Mouse (Mus musculus) heart, embryonic 16.5 days (tissue): ENCODE results near the gene Abat. TPM values are rescaled to one million over a fixed set of nuclear protein-coding genes. Genes with fewer than 3 reads are reported as not detected.
"Not testable (repeated sequence)": the region's sequence is repeated elsewhere in the genome, so short reads cannot be mapped to it uniquely, and the experiment has no call there.

Source experiments
- ATAC-seq: fragments of 200-750 bp; cut with Nextera tagmentation; replicated peaks from 2 replicates; pipeline ENCODE4 v1.8.0; 2017; ENCODE audit warnings: moderate number of reproducible peaks; ENCODE audit not compliant: insufficient read depth, low FRiP score; ENCODE audit errors: extremely low read depth
- H3K27ac ChIP-seq: fragments of 300-500 bp; sonication (generic); 2 replicates; pipeline ENCODE4 v1.5.1; 2014; ENCODE audit warnings: mild to moderate bottlenecking, low read length, control low read depth, moderate library complexity
- H3K27me3 ChIP-seq: fragments of 300-500 bp; sonication (generic); 2 replicates; pipeline ENCODE4 v1.6.1; 2014; ENCODE audit warnings: low read length, mixed read lengths; ENCODE audit not compliant: control insufficient read depth, insufficient read depth
- H3K36me3 ChIP-seq: fragments of 300-500 bp; sonication (generic); 2 replicates; pipeline ENCODE4 v1.6.1; 2014; ENCODE audit not compliant: control insufficient read depth, insufficient read depth
- H3K4me1 ChIP-seq: fragments of 300-500 bp; sonication (generic); 2 replicates; pipeline ENCODE4 v1.6.1; 2014; ENCODE audit warnings: low read length, mixed read lengths; ENCODE audit not compliant: control insufficient read depth, insufficient read depth
- H3K4me2 ChIP-seq: fragments of 300-500 bp; sonication (generic); 2 replicates; pipeline ENCODE4 v1.6.1; 2014; ENCODE audit warnings: low read depth, mild to moderate bottlenecking, control low read depth, low read length
- H3K4me3 ChIP-seq: fragments of 300-500 bp; sonication (generic); 2 replicates; pipeline ENCODE4 v1.5.1; 2014; ENCODE audit warnings: mild to moderate bottlenecking, control low read depth, low read length
- H3K9ac ChIP-seq: fragments of 300-500 bp; sonication (generic); 2 replicates; pipeline ENCODE4 v1.6.1; 2014; ENCODE audit warnings: low read length, control low read depth
- H3K9me3 ChIP-seq: fragments of 300-500 bp; sonication (generic); replicated peaks from 2 replicates; pipeline ENCODE4 v1.6.1; 2016; ENCODE audit warnings: low read length; ENCODE audit not compliant: control insufficient read depth
- WGBS: fragments of 180-500 bp; shearing (Covaris S2); extraction: QIAGEN DNeasy Blood & Tissue Kit; methylation state at CpG from one replicate; pipeline ENCODE4 v1.1.7; 2014; 5-methylcytosine and 5-hydroxymethylcytosine counted together
- polyA plus RNA-seq: library from polyadenylated mRNA; unstranded; fragments of >200 nt; fragmentation: Nextera tagmentation; extraction: Ambion mirVana; gene quantifications from 2 replicates; pipeline ENCODE4 v1.2.1, GENCODE M21; 2015

Gene Abat
- polyA plus RNA-seq, 1 experiment from 2014 or later, result 28.6 TPM

DNA sequence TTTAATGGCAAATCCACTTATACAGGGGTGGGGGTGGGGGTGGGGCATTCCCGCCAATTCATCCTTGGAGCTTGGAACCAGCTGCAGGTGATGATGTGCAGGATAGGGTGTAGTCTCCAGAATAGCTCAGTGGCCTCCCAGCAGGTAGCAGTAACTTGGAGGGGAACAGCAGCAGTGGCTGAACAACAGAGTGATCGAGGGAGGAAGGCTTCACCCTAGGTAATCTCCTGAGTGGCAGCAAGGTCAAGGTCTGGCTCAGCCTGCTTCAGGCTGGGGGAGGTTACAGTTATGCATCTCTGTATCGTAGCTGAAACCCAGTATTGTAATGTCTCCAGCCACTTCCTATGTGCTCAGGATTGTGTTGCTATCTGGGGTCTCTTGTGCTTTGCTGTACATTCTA, 49.6 kb downstream of the Abat start:
- H3K4me2 ChIP-seq, H3K27ac ChIP-seq, ATAC-seq, H3K9ac ChIP-seq, H3K4me3 ChIP-seq, H3K9me3 ChIP-seq, H3K27me3 ChIP-seq, H3K4me1 ChIP-seq, H3K36me3 ChIP-seq: not testable (repeated sequence)
- 54% methylated on average over 3 of the region's 3 CpGs for WGBS

DNA sequence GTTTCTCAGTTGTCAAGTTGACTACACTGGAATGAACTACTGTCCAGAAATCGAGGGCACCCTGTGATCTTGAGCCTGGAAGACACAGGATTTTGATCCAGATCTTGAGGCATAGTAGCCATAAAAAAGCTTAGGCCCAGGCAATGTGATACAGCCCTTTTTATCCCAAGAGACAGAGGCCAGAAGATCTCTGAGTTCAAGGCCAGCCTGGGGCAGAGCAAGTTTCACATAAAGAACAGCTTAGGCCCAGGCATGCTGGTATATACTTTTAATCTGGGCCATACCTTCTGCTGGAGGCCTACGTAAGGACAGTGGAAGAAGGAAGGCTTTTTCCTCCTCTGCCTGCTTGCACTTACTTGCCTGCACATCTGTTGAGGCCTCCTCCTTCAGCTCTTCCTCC, 51.6 kb downstream of the Abat start:
- Histone ChIP-seq H3K27me3 (no peaks in the 10 kb centered on the region), H3K4me1 (peaks cover 3% of the 10 kb centered on the region; the same call in 1 of the 2 replicates), H3K9ac (no peak overlapping the region), H3K36me3 (no peaks in the 10 kb centered on the region; the same call in 1 of the 2 replicates), H3K4me3 (no peak overlapping the region), H3K4me2 (no peak overlapping the region), H3K27ac (no peak overlapping the region), H3K9me3 (peaks cover 4% of the 10 kb centered on the region)
- no peak for ATAC-seq
- WGBS, result 83% methylated on average over 2 of the region's 2 CpGs

DNA sequence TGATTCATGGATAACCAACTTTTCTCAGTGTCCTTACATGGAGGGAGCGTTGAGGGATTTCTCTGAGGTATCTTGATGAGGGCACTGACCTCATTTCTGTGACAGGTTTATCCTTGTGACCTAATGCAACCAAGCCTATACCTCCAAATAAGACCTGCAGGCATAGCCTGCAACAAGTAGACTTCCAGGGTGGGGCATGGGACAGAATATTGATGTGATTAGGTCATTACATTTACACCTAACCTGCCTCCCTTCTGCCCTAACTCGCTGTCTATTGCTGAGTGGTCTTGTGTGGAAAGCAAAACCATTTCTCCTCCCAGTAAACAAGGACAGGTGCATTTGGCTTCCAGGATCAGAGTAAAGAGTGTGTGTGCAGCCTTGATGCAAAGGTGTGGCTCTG, 52.3 kb downstream of the Abat start:
- Histone ChIP-seq H3K4me3 (no peak overlapping the region), H3K4me2 (no peak overlapping the region), H3K27ac (no peak overlapping the region), H3K4me1 (peaks cover 3% of the 10 kb centered on the region; the same call in 1 of the 2 replicates), H3K36me3 (no peaks in the 10 kb centered on the region), H3K9me3 (no peaks in the 10 kb centered on the region), H3K9ac (no peak overlapping the region), H3K27me3 (no peaks in the 10 kb centered on the region)
- ATAC-seq, result no peak
- WGBS, result 83% methylated on average over 2 of the region's 2 CpGs

DNA sequence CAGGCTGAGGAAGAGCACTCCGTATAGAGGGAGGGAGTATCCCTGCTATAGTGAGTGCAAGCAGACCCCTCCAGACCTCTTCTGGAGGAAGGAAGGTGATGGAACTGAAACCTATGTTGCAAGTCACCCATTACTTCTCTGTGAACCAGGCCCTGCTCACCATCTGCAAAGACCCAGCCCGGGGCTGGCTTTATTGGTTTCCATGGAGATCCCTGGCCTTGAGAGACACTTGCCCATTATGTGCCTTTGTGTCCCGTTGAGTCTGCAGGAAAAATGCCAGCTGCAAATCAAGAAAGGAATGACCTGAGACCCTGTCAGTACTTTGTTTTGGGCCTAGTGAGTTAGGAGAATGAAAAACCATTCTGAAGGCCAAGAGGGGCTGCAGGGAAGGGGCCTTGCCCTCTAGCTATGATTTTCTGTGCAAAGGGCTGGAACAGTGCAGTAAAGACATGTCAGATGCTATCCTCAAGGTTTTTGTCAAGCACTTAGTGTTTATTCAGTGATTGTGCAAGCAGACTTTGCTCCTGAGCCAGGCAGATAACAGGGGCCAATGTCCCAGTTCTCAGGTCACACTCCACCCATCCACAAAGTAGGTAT, 53.0 kb downstream of the Abat start:
- no peak overlapping the region for H3K27ac ChIP-seq
- 42% methylated on average over 3 of the region's 3 CpGs for whole genome bisulfite sequencing
- no peaks in the 10 kb centered on the region for H3K9me3 ChIP-seq
- H3K36me3 ChIP-seq, result no peaks in the 10 kb centered on the region
- no peak overlapping the region for H3K4me2 ChIP-seq
- H3K4me1 ChIP-seq, result peaks cover 3% of the 10 kb centered on the region; the same call in 1 of the 2 replicates
- H3K27me3 ChIP-seq, result no peaks in the 10 kb centered on the region
- ATAC-seq, result no peak
- no peak overlapping the region for H3K9ac ChIP-seq
- no peak overlapping the region for H3K4me3 ChIP-seq

DNA sequence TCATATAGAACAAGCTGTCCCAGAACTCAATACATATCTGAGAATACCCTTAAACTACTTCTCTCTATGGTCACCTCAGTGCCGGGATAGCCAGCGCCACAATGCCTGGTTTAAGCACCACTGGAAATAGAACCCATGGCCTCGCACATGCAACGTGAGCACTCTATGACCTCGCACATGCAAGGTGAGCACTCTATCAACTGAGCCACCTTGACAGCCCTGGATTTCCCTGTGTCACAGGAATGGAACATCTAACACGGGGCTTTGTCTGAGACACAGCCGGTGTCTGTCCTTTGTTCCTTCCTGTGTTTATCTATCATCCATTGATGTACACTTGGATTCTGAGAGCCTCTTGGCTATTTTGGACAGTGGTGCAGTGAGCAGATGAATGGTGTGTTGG, 55.7 kb downstream of the Abat start:
- no peaks in the 10 kb centered on the region for H3K36me3 ChIP-seq
- H3K9me3 ChIP-seq, result no peaks in the 10 kb centered on the region
- WGBS, result 54% methylated on average over 7 of the region's 7 CpGs
- H3K9ac ChIP-seq, result no peak overlapping the region
- H3K4me2 ChIP-seq, result no peak overlapping the region
- no peak overlapping the region for H3K27ac ChIP-seq
- no peaks in the 10 kb centered on the region for H3K27me3 ChIP-seq
- no peak for ATAC-seq
- no peak overlapping the region for H3K4me3 ChIP-seq
- peaks cover 3% of the 10 kb centered on the region; the same call in 1 of the 2 replicates for H3K4me1 ChIP-seq

DNA sequence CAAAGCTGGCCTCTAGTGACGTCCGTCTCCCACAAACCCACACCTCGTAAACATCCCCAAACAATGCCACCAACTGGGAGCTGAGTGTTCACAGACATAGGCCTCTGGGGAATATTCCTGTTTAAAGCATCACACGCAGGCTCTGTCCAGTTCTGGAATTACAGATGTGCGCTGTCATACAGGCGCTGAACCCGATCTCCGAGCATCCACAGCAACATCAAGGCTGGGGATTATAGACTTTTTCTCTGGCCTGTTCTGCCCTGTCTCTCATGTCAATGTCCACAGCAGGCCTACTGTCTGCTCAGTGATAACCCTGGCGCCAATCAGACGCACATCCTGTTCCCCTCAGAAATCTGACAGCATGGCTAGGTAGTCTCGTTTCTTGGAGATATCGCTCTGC, 57.1 kb downstream of the Abat start:
- Histone ChIP-seq H3K36me3 (no peaks in the 10 kb centered on the region), H3K4me2 (no peak overlapping the region), H3K27ac (no peak overlapping the region), H3K9me3 (no peaks in the 10 kb centered on the region), H3K4me3 (no peak overlapping the region), H3K27me3 (no peaks in the 10 kb centered on the region), H3K9ac (no peak overlapping the region), H3K4me1 (peaks cover 3% of the 10 kb centered on the region; the same call in 1 of the 2 replicates)
- 64% methylated on average over 12 of the region's 12 CpGs for WGBS
- ATAC-seq, result no peak

DNA sequence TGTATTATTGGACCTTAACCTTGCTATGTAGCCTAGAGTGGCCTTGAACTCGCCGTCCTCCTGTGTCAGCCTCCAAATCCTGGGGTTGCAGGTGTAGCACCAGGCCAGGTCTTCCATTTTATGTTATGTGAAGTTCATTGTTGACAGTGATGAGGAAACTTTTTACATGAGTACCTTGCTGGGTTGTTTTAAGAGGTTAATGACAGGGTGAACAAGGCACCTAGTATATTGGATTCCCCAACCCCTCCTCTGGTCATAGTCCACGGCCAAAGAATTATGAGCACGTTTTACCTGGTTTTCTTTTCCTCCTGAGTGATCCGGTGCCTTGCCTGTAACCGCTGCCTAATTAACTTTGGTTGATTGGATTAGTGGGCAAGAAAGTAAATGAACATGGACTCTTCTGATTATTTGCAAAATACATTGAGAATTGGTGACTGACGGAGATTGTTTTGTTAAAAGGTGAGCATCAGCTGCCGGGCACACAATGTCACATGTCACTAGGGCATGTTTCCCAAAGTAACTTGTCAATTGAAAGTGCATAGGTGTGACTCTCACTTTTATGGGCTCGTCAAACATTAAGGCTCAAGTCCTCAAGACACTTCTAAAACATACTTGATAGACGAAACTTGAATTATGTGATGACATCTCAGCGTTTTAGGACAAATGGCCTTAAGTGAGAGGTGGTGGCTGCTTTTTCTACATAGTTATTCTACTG, 57.8 kb downstream of the Abat start:
- Histone ChIP-seq H3K4me1 (peaks cover 3% of the 10 kb centered on the region; the same call in 1 of the 2 replicates), H3K36me3 (no peaks in the 10 kb centered on the region), H3K9me3 (no peaks in the 10 kb centered on the region), H3K4me3 (no peak overlapping the region), H3K9ac (no peak overlapping the region), H3K4me2 (no peak overlapping the region), H3K27me3 (no peaks in the 10 kb centered on the region), H3K27ac (no peak overlapping the region)
- ATAC-seq, result no peak
- WGBS, result 81% methylated on average over 11 of the region's 11 CpGs

DNA sequence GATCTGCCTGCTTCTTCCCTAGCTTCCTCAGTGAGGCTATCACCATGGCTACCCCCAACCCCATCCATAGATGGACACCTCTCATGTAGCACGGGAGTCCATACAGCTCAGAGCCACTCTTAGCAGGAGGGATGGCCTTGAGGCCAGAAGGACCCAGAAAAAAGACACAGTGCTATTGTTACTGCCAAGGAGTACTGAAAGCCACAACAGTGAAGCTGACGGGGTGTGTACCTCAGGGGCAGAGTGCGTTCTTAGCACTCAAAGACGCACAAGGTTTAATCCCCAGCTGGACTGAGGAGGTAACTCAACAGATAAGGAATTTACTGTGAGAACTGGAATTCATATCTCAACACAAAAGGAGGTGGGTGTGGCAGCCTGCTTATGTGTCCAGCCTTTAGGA, 59.8 kb downstream of the Abat start:
- H3K36me3 ChIP-seq, result no peaks in the 10 kb centered on the region
- no peak for ATAC-seq
- H3K4me2 ChIP-seq, result no peak overlapping the region
- H3K27ac ChIP-seq, result no peak overlapping the region
- H3K4me3 ChIP-seq, result no peak overlapping the region
- H3K9ac ChIP-seq, result no peak overlapping the region
- peaks cover 3% of the 10 kb centered on the region; the same call in 1 of the 2 replicates for H3K4me1 ChIP-seq
- no peaks in the 10 kb centered on the region for H3K27me3 ChIP-seq
- 79% methylated on average over 4 of the region's 4 CpGs for WGBS
- H3K9me3 ChIP-seq, result no peaks in the 10 kb centered on the region

DNA sequence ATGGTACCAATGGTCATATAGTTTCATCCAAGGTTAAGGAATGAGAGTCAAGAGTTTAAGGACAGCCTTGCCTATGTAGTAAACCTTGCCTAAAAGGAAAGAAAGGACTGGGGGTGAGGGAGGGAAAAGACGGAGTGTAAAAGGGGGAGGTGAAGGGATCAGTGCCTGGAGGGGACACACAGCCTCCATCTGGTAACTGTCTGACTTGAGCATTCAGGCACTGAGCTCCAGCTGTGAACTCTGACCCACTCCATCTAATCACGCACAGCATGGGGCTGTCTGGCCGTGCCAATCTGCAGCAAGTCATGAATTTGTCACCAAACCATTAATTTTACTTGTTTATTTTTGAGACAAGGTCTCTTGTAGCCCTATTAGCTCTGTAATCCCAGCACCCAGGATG, 60.5 kb downstream of the Abat start:
- Histone ChIP-seq H3K4me3 (no peak overlapping the region), H3K27ac (no peak overlapping the region), H3K9ac (no peak overlapping the region), H3K27me3 (no peaks in the 10 kb centered on the region), H3K36me3 (no peaks in the 10 kb centered on the region), H3K4me1 (peaks cover 3% of the 10 kb centered on the region; the same call in 1 of the 2 replicates), H3K9me3 (no peaks in the 10 kb centered on the region), H3K4me2 (no peak overlapping the region)
- WGBS, result 44% methylated on average over 3 of the region's 3 CpGs
- no peak for ATAC-seq
